ENCODE assay signal across 8 mouse cellular contexts in the genomic region with DNA sequence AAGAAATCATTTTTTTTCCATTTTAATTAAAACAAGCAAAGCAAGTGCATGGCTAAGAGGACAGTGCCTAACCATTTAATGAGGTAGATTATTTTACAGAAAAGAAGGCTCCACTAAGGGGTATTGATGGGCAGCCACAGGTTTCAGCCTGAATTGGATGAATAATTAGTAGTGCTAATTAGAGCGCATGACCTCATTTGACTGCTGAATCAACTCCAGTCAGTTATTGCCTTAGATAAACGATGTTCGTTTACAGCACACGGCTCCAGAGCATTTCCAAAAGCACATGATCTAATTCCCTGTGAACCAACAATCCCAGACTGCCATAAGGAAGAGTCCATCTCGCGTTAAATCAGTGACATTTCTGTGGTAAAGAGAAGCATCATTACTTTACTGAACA. TPM values are rescaled to one million over a fixed set of nuclear protein-coding genes. Genes with fewer than 3 reads are reported as not detected.
DNase-seq lines count a peak whose midpoint lies in the region; ATAC-seq and TF ChIP-seq lines count a peak whose summit lies in the region.

No protein-coding gene starts in this region.

- no peak for DNase-seq in heart, adult 11 months
- no peak for DNase-seq in CH12.LX (ENCODE audit: extremely low read depth)
- no peak for DNase-seq in forebrain, postnatal 0 days
- no peak for DNase-seq in liver, postnatal 0 days
- DNase-seq in cerebellum, postnatal 14 days: no peak
- DNase-seq in left cerebral cortex, postnatal 36 days (ENCODE audit: low spot score in 2 of 2): no peak

- H3K4me1 ChIP-seq in heart, embryonic 11.5 days (ENCODE audit: control insufficient read depth, insufficient read depth, low read length): 0 out of 2 replicates have a peak, but pooled peaks cover 3% of the 10 kb centered on the region
- H3K4me1 ChIP-seq in CH12.LX (ENCODE audit: control insufficient read depth in 1 of 2, insufficient read depth in 2 of 2): no peaks in the 10 kb centered on the region; a peak in 1 of 4 replicates
- H3K4me1 ChIP-seq in forebrain, postnatal 0 days (ENCODE audit: insufficient read depth): no peaks in the 10 kb centered on the region; the same call in 1 of the 2 replicates
- peaks cover 8% of the 10 kb centered on the region; the same call in 1 of the 2 replicates for H3K4me1 ChIP-seq in liver, postnatal 0 days (ENCODE audit: insufficient read depth)

- in situ Hi-C loops in CH12.LX (cut with MboI; ENCODE audit: low pct_ligation_motif_present, low pct_unique_long_range_greater_than_20kb, low sequenced_read_pairs): no loop called here

- ATAC-seq in heart, embryonic 11.5 days (replicated peaks; ENCODE audit: insufficient number of reproducible peaks, low FRiP score, low TSS enrichment): no peak
- ATAC-seq in forebrain, postnatal 0 days: no peak
- ATAC-seq in liver, postnatal 0 days: no peak
- ATAC-seq in CD4-positive, CD25-positive, alpha-beta regulatory T cell, adult 4 months: no peak

- dilution Hi-C loops in CH12.LX (cut with MboI; ENCODE audit: extremely low pct_ligation_motif_present, extremely low pct_unique_long_range_greater_than_20kb, low sequenced_read_pairs): no loop called here

- no peaks in the 10 kb centered on the region for H3K9me3 ChIP-seq in heart, embryonic 11.5 days (replicated peaks; ENCODE audit: control insufficient read depth, low read length)
- no peaks in the 10 kb centered on the region for H3K9me3 ChIP-seq in CH12.LX (replicated peaks; ENCODE audit: low read length)
- H3K9me3 ChIP-seq in forebrain, postnatal 0 days (ENCODE audit: low read length): no peaks in the 10 kb centered on the region
- no peaks in the 10 kb centered on the region for H3K9me3 ChIP-seq in liver, postnatal 0 days (ENCODE audit: low read length)

- H3K79me2 ChIP-seq in CH12.LX (replicated peaks; ENCODE audit: control insufficient read depth, extremely low read depth, insufficient read depth, poor library complexity, severe bottlenecking): no peaks in the 10 kb centered on the region

- no peaks in the 10 kb centered on the region for H3K36me3 ChIP-seq in heart, embryonic 11.5 days (ENCODE audit: control insufficient read depth, insufficient read depth, low read length)
- H3K36me3 ChIP-seq in CH12.LX (replicated peaks in 1 of 2; ENCODE audit: control insufficient read depth in 1 of 2, insufficient read depth in 1 of 2, low read length in 1 of 2): no peaks in the 10 kb centered on the region
- H3K36me3 ChIP-seq in forebrain, postnatal 0 days (ENCODE audit: insufficient read depth): no peaks in the 10 kb centered on the region
- H3K36me3 ChIP-seq in liver, postnatal 0 days (replicated peaks; ENCODE audit: insufficient read depth, low read length): no peaks in the 10 kb centered on the region

- TF ChIP-seq CTCF in CH12.LX (conservative IDR thresholded peaks at IDR 0.05 in 1 of 2, IDR thresholded peaks at IDR 0.05 in 1 of 2; ENCODE audit: low read depth in 2 of 2, low read length in 2 of 2): no peak
- no peak for TF ChIP-seq CTCF in forebrain, postnatal 0 days (IDR thresholded peaks at IDR 0.05; ENCODE audit: low read depth)
- no peak for TF ChIP-seq CTCF in liver, postnatal 0 days (IDR thresholded peaks at IDR 0.05; ENCODE audit: low read depth)

- intact Hi-C loops in left cerebral cortex, postnatal 36 days (cut with DNase I): no loop called here

- no peak for TF ChIP-seq EP300 in CH12.LX (IDR thresholded peaks at IDR 0.05; ENCODE audit: low read length)
- TF ChIP-seq EP300 in liver, postnatal 0 days (IDR thresholded peaks at IDR 0.05; ENCODE audit: low read depth): no peak

- no peak for TF ChIP-seq RAD21 in CH12.LX (IDR thresholded peaks at IDR 0.05; ENCODE audit: low read depth, low read length)

- H3K27ac ChIP-seq in heart, embryonic 11.5 days (ENCODE audit: low read depth, low read length): no peak overlapping the region
- no peak overlapping the region for H3K27ac ChIP-seq in CH12.LX (ENCODE audit: insufficient read depth, low read depth)
- H3K27ac ChIP-seq in forebrain, postnatal 0 days (ENCODE audit: low read depth, low read length): no peak overlapping the region
- H3K27ac ChIP-seq in liver, postnatal 0 days (ENCODE audit: low read depth): no peak overlapping the region

- whole genome bisulfite sequencing in heart, embryonic 11.5 days (ENCODE audit: insufficient replicate concordance): 71% methylated on average over 6 of the region's 6 CpGs
- 25% methylated on average over 6 of the region's 6 CpGs for WGBS in forebrain, postnatal 0 days
- 59% methylated on average over 6 of the region's 6 CpGs for WGBS in liver, postnatal 0 days (ENCODE audit: insufficient replicate concordance)

- no peak for TF ChIP-seq POLR2A in CH12.LX (IDR thresholded peaks at IDR 0.05; ENCODE audit: low read depth, low read length)

- H3K4me2 ChIP-seq in heart, embryonic 11.5 days: peak overlapping the region; percentile 69
- peak overlapping the region; percentile 44; the same call in 1 of the 2 replicates for H3K4me2 ChIP-seq in CH12.LX (ENCODE audit: insufficient read depth, low read depth, poor library complexity, severe bottlenecking)
- peak overlapping the region; percentile 79; the same call in 1 of the 2 replicates for H3K4me2 ChIP-seq in forebrain, postnatal 0 days (ENCODE audit: low read depth)
- peak overlapping the region; percentile 76 for H3K4me2 ChIP-seq in liver, postnatal 0 days (ENCODE audit: low read depth, low read length)

- H3K4me3 ChIP-seq in heart, embryonic 11.5 days (ENCODE audit: low read depth, low read length): peak overlapping the region; percentile 54
- H3K4me3 ChIP-seq in CH12.LX (replicated peaks in 1 of 3; ENCODE audit: low read depth in 2 of 3, low read length in 2 of 3, poor library complexity in 1 of 3): peak overlapping the region; percentile 24 to 28 (median 27)
- no peak overlapping the region for H3K4me3 ChIP-seq in forebrain, postnatal 0 days (ENCODE audit: low read depth, low read length)
- peak overlapping the region; percentile 54 for H3K4me3 ChIP-seq in liver, postnatal 0 days (ENCODE audit: low read depth, low read length)

- no peak overlapping the region; the same call in 1 of the 2 replicates for H3K9ac ChIP-seq in heart, embryonic 11.5 days (ENCODE audit: low read depth, low read length)
- no peak overlapping the region for H3K9ac ChIP-seq in CH12.LX (ENCODE audit: insufficient read depth, low read depth)
- no peak overlapping the region for H3K9ac ChIP-seq in forebrain, postnatal 0 days
- peak overlapping the region; percentile 3; the same call in 1 of the 2 replicates for H3K9ac ChIP-seq in liver, postnatal 0 days (replicated peaks)

- no peaks in the 10 kb centered on the region for H3K27me3 ChIP-seq in heart, embryonic 11.5 days (ENCODE audit: control insufficient read depth, insufficient read depth, low read length)
- no peaks in the 10 kb centered on the region for H3K27me3 ChIP-seq in CH12.LX (replicated peaks)
- H3K27me3 ChIP-seq in forebrain, postnatal 0 days (ENCODE audit: insufficient read depth, low read length): no peaks in the 10 kb centered on the region
- no peaks in the 10 kb centered on the region for H3K27me3 ChIP-seq in liver, postnatal 0 days (ENCODE audit: insufficient read depth, low read length)

TF ChIP-seq in CH12.LX, 34 proteins besides CTCF, POLR2A, EP300 and RAD21:
- no peak for TF ChIP-seq GABPA (IDR thresholded peaks at IDR 0.05; ENCODE audit: insufficient replicate concordance, low read depth, low read length)
- TF ChIP-seq KAT2A (IDR thresholded peaks at IDR 0.05; ENCODE audit: insufficient replicate concordance, low read length): no peak
- no peak for TF ChIP-seq MAFK (IDR thresholded peaks at IDR 0.05; ENCODE audit: insufficient replicate concordance, low read length)
- TF ChIP-seq MEF2A (IDR thresholded peaks at IDR 0.05; ENCODE audit: borderline replicate concordance, low read depth, low read length): no peak
- TF ChIP-seq IRF4 (IDR thresholded peaks at IDR 0.05; ENCODE audit: low read depth, low read length): no peak
- no peak for TF ChIP-seq ZNF384 (IDR thresholded peaks at IDR 0.05; ENCODE audit: low read depth, low read length)
- TF ChIP-seq E2F4 (IDR thresholded peaks at IDR 0.05; ENCODE audit: insufficient replicate concordance, low read depth, low read length): no peak
- TF ChIP-seq USF1 (IDR thresholded peaks at IDR 0.05; ENCODE audit: low read depth, low read length): no peak

RNA-seq across cellular contexts. Expression of a gene that starts 11.1 kb away (rescaled TPM):
- 11.7 and 12.8 TPM in 2 replicates for polyA plus RNA-seq in heart, embryonic 11.5 days (2014; fragmentation: Nextera tagmentation; extraction: Ambion mirVana)
- total RNA-seq in CH12.LX (2012; rRNA removed): 0.55 and 0.59 TPM in 2 replicates
- 1.00 and 2.0 TPM in 2 replicates for total RNA-seq in CH12.LX (2014; rRNA removed)
- polyA plus RNA-seq in CH12.LX (2012; ENCODE audit: insufficient read length, low read depth): 1.3 and 1.6 TPM in 2 replicates
- total RNA-seq in forebrain, postnatal 0 days (2014; rRNA removed): 1.00 and 1.2 TPM in 2 replicates
- polyA plus RNA-seq in forebrain, postnatal 0 days (2015; fragmentation: Nextera tagmentation; extraction: Ambion mirVana): 1.4 and 2.6 TPM in 2 replicates
- 1.2 and 2.0 TPM in 2 replicates for polyA plus RNA-seq in liver, postnatal 0 days (2015; fragmentation: Nextera tagmentation; extraction: Ambion mirVana)
- not detected for polyA plus RNA-seq in CD4-positive, CD25-positive, alpha-beta regulatory T cell, adult 4 months (2017; shearing (Covaris generic))
- total RNA-seq in left cerebral cortex, postnatal 36 days (2021): 10 to 100 TPM; 10.6 to 12.4 TPM

RNA-seq across cellular contexts. Expression of a gene that starts 42.9 kb away (rescaled TPM):
- polyA plus RNA-seq in heart, embryonic 11.5 days (2014; fragmentation: Nextera tagmentation; extraction: Ambion mirVana): 44.4 and 51.4 TPM in 2 replicates
- 1.2 and 1.8 TPM in 2 replicates for total RNA-seq in CH12.LX (2012; rRNA removed)
- total RNA-seq in CH12.LX (2014; rRNA removed): 6.7 and 8.5 TPM in 2 replicates
- 4.0 and 5.9 TPM in 2 replicates for polyA plus RNA-seq in CH12.LX (2012; ENCODE audit: insufficient read length, low read depth)
- total RNA-seq in forebrain, postnatal 0 days (2014; rRNA removed): 1.3 and 2.1 TPM in 2 replicates
- polyA plus RNA-seq in forebrain, postnatal 0 days (2015; fragmentation: Nextera tagmentation; extraction: Ambion mirVana): 0.87 and 1.1 TPM in 2 replicates
- 0.35 and 0.47 TPM in 2 replicates for polyA plus RNA-seq in liver, postnatal 0 days (2015; fragmentation: Nextera tagmentation; extraction: Ambion mirVana)
- not detected for polyA plus RNA-seq in CD4-positive, CD25-positive, alpha-beta regulatory T cell, adult 4 months (2017; shearing (Covaris generic))
- 10 to 100 TPM in 1 of 2 experiments, 1 to 10 TPM in 1; 7.4 to 11.2 TPM for total RNA-seq in left cerebral cortex, postnatal 36 days (2021)
